Mouse (Mus musculus): ENCODE data around the gene Aldh1l2. TPM values are rescaled to one million over a fixed set of nuclear protein-coding genes. Genes with fewer than 3 reads are reported as not detected.

The Aldh1l2 gene
- polyA plus RNA-seq, 1 experiment from 2014 or later, result 0.29 TPM

GRCm38 (mm10) chr10:83520990-83521389 lies 12.9 kb downstream of the Aldh1l2 start:
- no peak overlapping the region for H3K4me3 ChIP-seq (replicated peaks; ENCODE audit: low read depth, low read length)
- peak; percentile 37 for TF ChIP-seq CTCF (IDR thresholded peaks at IDR 0.05; ENCODE audit: low read depth)
- H3K27me3 ChIP-seq (ENCODE audit: insufficient read depth, low read length), result no peaks in the 10 kb centered on the region
- ATAC-seq (replicated peaks; ENCODE audit: low FRiP score, low read depth) (no peak), DNase-seq (ENCODE audit: low spot score) (no peak)
- no peak overlapping the region for H3K4me2 ChIP-seq (ENCODE audit: low read length)
- H3K27ac ChIP-seq, result no peak overlapping the region
- H3K9me3 ChIP-seq (replicated peaks; ENCODE audit: low read length), result no peaks in the 10 kb centered on the region
- no peaks in the 10 kb centered on the region for H3K4me1 ChIP-seq (replicated peaks; ENCODE audit: insufficient read depth, low read length)
- no peaks in the 10 kb centered on the region for H3K36me3 ChIP-seq (ENCODE audit: insufficient read depth, low read length)
- no peak overlapping the region for H3K9ac ChIP-seq (ENCODE audit: low read depth, low read length)
- 81% methylated on average over 4 of the region's 4 CpGs for WGBS

DNA sequence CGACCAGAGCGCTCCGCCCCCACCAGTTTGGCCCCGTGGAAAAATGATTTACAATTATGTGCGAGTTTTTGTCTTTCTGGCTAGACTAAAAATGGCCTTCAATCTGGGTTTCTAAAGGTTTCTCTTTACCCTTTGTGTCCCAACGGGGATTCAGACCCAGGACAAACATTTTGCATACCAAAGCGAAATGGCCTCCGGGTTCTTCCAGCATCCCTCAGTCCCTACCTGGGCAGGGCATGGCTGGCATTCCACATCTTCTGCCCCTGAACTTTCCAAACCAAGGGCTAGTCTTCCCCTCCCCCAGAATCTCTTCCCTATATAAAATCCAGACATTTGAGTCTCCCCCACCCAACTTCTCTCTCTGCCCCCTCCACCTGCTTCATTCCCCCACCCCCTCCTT lies 20.2 kb downstream of the Aldh1l2 start:
- no peak for ATAC-seq (replicated peaks; ENCODE audit: low FRiP score, low read depth)
- no peak overlapping the region for H3K27ac ChIP-seq
- no peak for TF ChIP-seq CTCF (IDR thresholded peaks at IDR 0.05; ENCODE audit: low read depth)
- H3K4me1 ChIP-seq (replicated peaks; ENCODE audit: insufficient read depth, low read length), result no peaks in the 10 kb centered on the region
- no peaks in the 10 kb centered on the region for H3K9me3 ChIP-seq (replicated peaks; ENCODE audit: low read length)
- DNase-seq (ENCODE audit: low spot score), result no peak
- no peak overlapping the region for H3K4me3 ChIP-seq (replicated peaks; ENCODE audit: low read depth, low read length)
- H3K4me2 ChIP-seq (ENCODE audit: low read length), result no peak overlapping the region
- WGBS, result 74% methylated on average over 8 of the region's 8 CpGs
- no peak overlapping the region for H3K9ac ChIP-seq (ENCODE audit: low read depth, low read length)
- H3K27me3 ChIP-seq (ENCODE audit: insufficient read depth, low read length), result no peaks in the 10 kb centered on the region
- no peaks in the 10 kb centered on the region for H3K36me3 ChIP-seq (ENCODE audit: insufficient read depth, low read length)

- no peaks in the 10 kb centered on the region for H3K9me3 ChIP-seq (replicated peaks; ENCODE audit: low read length)
- H3K9ac ChIP-seq (ENCODE audit: low read depth, low read length), result no peak overlapping the region
- H3K4me2 ChIP-seq (ENCODE audit: low read length), result no peak overlapping the region
- H3K4me1 ChIP-seq (replicated peaks; ENCODE audit: insufficient read depth, low read length), result no peaks in the 10 kb centered on the region
- no peaks in the 10 kb centered on the region for H3K27me3 ChIP-seq (ENCODE audit: insufficient read depth, low read length)
- no peak for ATAC-seq (replicated peaks; ENCODE audit: low FRiP score, low read depth)
- WGBS, result 80% methylated on average over 5 of the region's 5 CpGs
- H3K4me3 ChIP-seq (replicated peaks; ENCODE audit: low read depth, low read length), result no peak overlapping the region
- no peak overlapping the region for H3K27ac ChIP-seq
- TF ChIP-seq CTCF (IDR thresholded peaks at IDR 0.05; ENCODE audit: low read depth), result no peak
- no peaks in the 10 kb centered on the region for H3K36me3 ChIP-seq (ENCODE audit: insufficient read depth, low read length)
- no peak for DNase-seq (ENCODE audit: low spot score)
These were observed 22.6 kb downstream of the Aldh1l2 start for GRCm38 (mm10) chr10:83511304-83511703.

- no peaks in the 10 kb centered on the region for H3K9me3 ChIP-seq (replicated peaks; ENCODE audit: low read length)
- H3K27ac ChIP-seq, result no peak overlapping the region
- H3K9ac ChIP-seq (ENCODE audit: low read depth, low read length), result no peak overlapping the region
- TF ChIP-seq CTCF (IDR thresholded peaks at IDR 0.05; ENCODE audit: low read depth), result peak; percentile 64
- H3K4me1 ChIP-seq (replicated peaks; ENCODE audit: insufficient read depth, low read length), result no peaks in the 10 kb centered on the region
- no peaks in the 10 kb centered on the region for H3K27me3 ChIP-seq (ENCODE audit: insufficient read depth, low read length)
- DNase-seq (ENCODE audit: low spot score), result peak; percentile 12
- WGBS, result 64% methylated on average over 8 of the region's 8 CpGs
- H3K4me3 ChIP-seq (replicated peaks; ENCODE audit: low read depth, low read length), result no peak overlapping the region
- H3K36me3 ChIP-seq (ENCODE audit: insufficient read depth, low read length), result no peaks in the 10 kb centered on the region
- no peak for ATAC-seq (replicated peaks; ENCODE audit: low FRiP score, low read depth)
- no peak overlapping the region for H3K4me2 ChIP-seq (ENCODE audit: low read length)
These were observed 24.8 kb downstream of the Aldh1l2 start for GRCm38 (mm10) chr10:83508962-83509660.

DNA sequence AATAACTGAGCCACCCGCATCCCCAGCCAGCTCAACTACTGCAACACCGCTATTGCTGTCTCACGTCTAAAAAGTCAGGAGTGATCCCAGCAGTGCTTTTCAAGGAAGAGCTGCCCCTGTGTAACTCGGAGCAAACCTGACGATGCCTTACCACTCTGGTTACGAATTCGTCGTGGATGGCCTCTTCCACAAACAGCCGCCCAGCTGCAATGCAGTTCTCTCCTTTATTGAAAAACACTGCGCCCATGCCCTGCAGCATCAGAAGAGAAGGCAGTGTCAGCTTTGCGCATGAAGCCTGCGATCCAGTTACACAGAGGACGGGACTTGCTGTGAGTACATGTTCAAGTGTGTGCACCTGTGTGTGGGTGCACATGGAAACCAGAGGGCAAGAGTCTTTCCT lies 36.6 kb downstream of the Aldh1l2 start:
- WGBS, result 68% methylated on average over 13 of the region's 13 CpGs
- ATAC-seq (replicated peaks; ENCODE audit: low FRiP score, low read depth), result no peak
- no peak for TF ChIP-seq CTCF (IDR thresholded peaks at IDR 0.05; ENCODE audit: low read depth)
- H3K4me2 ChIP-seq (ENCODE audit: low read length), result no peak overlapping the region
- no peaks in the 10 kb centered on the region for H3K4me1 ChIP-seq (replicated peaks; ENCODE audit: insufficient read depth, low read length)
- no peak overlapping the region for H3K9ac ChIP-seq (ENCODE audit: low read depth, low read length)
- no peaks in the 10 kb centered on the region for H3K36me3 ChIP-seq (ENCODE audit: insufficient read depth, low read length)
- DNase-seq (ENCODE audit: low spot score), result no peak
- no peak overlapping the region for H3K27ac ChIP-seq
- H3K4me3 ChIP-seq (replicated peaks; ENCODE audit: low read depth, low read length), result no peak overlapping the region
- no peaks in the 10 kb centered on the region for H3K27me3 ChIP-seq (ENCODE audit: insufficient read depth, low read length)
- no peaks in the 10 kb centered on the region for H3K9me3 ChIP-seq (replicated peaks; ENCODE audit: low read length)

DNA sequence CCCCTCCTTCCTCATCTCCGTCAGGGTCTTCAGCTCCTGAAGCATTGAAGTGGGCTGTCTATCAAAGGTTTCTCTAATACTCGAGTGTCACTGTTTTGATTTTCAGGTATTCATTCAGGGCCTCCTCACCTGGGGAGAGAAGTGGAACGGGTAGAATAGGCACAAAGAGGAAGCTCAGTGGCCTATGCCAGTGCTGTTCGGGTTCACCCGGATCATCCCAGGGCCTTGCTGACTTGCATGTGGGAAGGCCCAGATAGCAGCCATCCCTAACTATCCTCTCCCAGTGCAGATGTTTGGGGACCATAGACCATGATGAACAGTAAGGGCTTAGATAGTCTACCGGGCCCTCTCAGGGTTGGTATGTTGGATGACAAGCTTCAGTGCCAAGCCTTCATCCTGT lies 43.4 kb downstream of the Aldh1l2 start:
- H3K27me3 ChIP-seq (ENCODE audit: insufficient read depth, low read length), result no peaks in the 10 kb centered on the region
- DNase-seq (ENCODE audit: low spot score) (no peak), ATAC-seq (replicated peaks; ENCODE audit: low FRiP score, low read depth) (no peak)
- H3K4me2 ChIP-seq (ENCODE audit: low read length), result no peak overlapping the region
- H3K36me3 ChIP-seq (ENCODE audit: insufficient read depth, low read length), result no peaks in the 10 kb centered on the region
- H3K4me1 ChIP-seq (replicated peaks; ENCODE audit: insufficient read depth, low read length), result no peaks in the 10 kb centered on the region
- WGBS, result 86% methylated on average over 6 of the region's 6 CpGs
- no peak overlapping the region for H3K9ac ChIP-seq (ENCODE audit: low read depth, low read length)
- H3K9me3 ChIP-seq (replicated peaks; ENCODE audit: low read length), result no peaks in the 10 kb centered on the region
- no peak for TF ChIP-seq CTCF (IDR thresholded peaks at IDR 0.05; ENCODE audit: low read depth)
- no peak overlapping the region for H3K27ac ChIP-seq
- no peak overlapping the region for H3K4me3 ChIP-seq (replicated peaks; ENCODE audit: low read depth, low read length)

- Histone ChIP-seq H3K4me2 (ENCODE audit: low read length) (no peak overlapping the region), H3K36me3 (ENCODE audit: insufficient read depth, low read length) (no peaks in the 10 kb centered on the region), H3K27me3 (ENCODE audit: insufficient read depth, low read length) (no peaks in the 10 kb centered on the region), H3K9me3 (replicated peaks; ENCODE audit: low read length) (no peaks in the 10 kb centered on the region), H3K9ac (ENCODE audit: low read depth, low read length) (no peak overlapping the region), H3K27ac (no peak overlapping the region), H3K4me3 (replicated peaks; ENCODE audit: low read depth, low read length) (no peak overlapping the region), H3K4me1 (replicated peaks; ENCODE audit: insufficient read depth, low read length) (no peaks in the 10 kb centered on the region)
- no peak for TF ChIP-seq CTCF (IDR thresholded peaks at IDR 0.05; ENCODE audit: low read depth)
- 87% methylated on average over 5 of the region's 5 CpGs for WGBS
- no peak for DNase-seq (ENCODE audit: low spot score)
- ATAC-seq (replicated peaks; ENCODE audit: low FRiP score, low read depth), result no peak
These were observed 56.7 kb downstream of the Aldh1l2 start for GRCm38 (mm10) chr10:83477286-83477685.
